Mouse (Mus musculus): Measurements from ENCODE around the gene Arhgap17.

Arhgap17 gene

DNA sequence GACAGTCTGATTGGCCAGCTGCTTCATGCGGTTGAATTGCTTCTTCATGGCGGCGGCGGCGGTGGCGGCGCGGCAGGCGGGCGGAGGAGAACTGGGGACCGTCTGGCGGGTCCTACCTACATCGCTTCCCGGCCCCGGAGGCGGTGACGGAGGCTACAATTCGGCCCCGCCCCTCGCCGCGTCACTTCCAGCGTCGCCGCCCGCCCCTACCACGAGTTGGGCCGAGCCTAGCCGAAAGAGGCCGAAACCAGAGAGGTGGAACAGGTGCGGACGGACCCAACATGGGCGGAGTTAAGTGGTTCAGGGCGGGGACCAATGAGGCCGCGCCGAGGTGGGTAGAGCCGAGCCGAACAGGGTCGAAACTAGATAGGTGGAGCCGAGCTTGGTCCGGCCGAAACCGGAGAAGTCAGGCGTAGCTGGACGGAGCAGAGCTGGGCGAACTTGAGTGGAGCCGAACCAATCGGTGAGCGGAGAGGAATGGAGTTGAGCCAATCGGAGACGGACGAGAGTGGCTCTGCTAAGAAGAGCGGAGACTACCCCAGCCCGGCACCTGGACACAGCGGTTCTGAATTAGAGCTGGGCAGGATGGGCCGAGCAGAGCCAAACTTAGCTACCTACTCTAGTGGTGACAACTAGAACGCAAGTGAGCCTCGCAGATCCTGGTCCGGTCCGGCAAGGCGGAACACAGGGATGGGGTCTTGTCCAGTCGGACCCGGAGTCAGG, at the start of gene Arhgap17, which contains the start of gene Lcmt1:
TSS of gene Arhgap17 (minus strand) at position 157 of the 723 bp plus-strand sequence.
TSS of gene Lcmt1 (plus strand) at position 26 of the 723 bp plus-strand sequence.
- peak; percentile 91 to 95 for DNase-seq (ENCODE audit: low spot score in 2 of 2)

DNA sequence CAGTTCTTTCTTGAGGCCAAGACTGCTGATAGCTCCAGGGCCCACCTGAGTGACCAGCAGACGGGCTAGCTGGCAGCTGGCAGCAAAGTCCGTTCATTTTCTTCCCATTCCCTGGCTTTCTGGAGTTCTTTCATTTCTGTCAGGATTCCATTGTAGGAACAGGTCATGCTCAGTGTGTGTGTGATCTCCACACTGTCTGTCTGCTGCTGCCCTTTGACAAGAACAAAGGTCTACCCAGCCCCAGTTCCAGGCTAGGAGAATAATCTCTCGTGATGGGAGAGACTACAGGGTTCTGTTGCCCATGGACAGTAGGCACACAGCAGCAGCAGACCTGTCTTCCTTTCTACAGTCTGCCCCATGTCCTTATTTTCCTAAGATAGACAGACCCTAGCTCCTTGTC, 47.9 kb upstream of the Arhgap17 start:
- no peak for DNase-seq (ENCODE audit: low spot score in 2 of 2)

GRCm38 (mm10) chr7:123416803-123417202, 47.1 kb upstream of the Arhgap17 start:
- no peak for DNase-seq (ENCODE audit: low spot score in 2 of 2)

DNA sequence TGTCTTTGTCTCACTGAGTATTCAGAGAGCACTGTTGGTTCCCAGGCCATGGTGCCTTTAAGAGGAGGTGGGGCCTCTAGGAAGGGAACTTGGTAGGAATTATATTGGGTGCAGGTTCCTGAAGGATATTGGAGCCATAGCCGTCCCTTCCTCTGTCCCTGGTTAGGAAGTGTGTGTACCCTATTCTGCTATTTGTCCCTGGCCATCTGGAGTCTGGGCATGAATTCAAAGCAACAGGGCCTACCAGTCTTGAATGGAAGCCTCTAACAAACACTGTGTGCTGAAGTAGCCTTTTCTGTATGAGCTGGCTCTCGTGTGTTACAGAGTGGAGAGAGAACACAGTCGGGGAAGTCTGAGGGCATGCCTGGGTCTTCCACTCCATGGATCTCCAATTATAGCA, 42.4 kb upstream of the Arhgap17 start:
- no peak for DNase-seq (ENCODE audit: low spot score in 2 of 2)

GRCm38 (mm10) chr7:123411109-123411508, 41.4 kb upstream of the Arhgap17 start:
- DNase-seq (ENCODE audit: low spot score in 2 of 2) = no peak

GRCm38 (mm10) chr7:123410502-123410901, 40.8 kb upstream of the Arhgap17 start:
- no peak for DNase-seq (ENCODE audit: low spot score in 2 of 2)

- DNase-seq (ENCODE audit: low spot score in 2 of 2) = no peak
Measured at GRCm38 (mm10) chr7:123406988-123407387, 37.3 kb upstream of the Arhgap17 start.

DNA sequence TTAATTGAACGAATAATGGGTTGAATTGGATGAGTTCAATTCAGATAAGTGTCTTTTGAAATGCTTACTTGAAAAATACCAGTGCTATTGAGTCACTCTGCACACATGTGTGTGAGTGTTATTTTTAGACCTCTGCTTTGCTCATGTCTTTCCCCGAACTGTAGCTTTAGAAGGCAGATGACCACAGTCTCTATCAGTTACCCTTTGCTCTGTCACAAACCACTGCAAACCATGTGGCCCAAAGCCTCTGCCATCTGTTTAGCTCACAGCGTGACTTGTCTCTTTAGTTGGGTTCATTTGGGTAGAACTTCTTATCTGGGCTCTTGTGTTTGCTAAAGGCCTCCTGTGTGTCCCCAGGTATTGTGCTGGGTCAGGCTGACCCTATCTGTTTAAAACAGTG, 35.9 kb upstream of the Arhgap17 start:
- no peak for DNase-seq (ENCODE audit: low spot score in 2 of 2)

DNA sequence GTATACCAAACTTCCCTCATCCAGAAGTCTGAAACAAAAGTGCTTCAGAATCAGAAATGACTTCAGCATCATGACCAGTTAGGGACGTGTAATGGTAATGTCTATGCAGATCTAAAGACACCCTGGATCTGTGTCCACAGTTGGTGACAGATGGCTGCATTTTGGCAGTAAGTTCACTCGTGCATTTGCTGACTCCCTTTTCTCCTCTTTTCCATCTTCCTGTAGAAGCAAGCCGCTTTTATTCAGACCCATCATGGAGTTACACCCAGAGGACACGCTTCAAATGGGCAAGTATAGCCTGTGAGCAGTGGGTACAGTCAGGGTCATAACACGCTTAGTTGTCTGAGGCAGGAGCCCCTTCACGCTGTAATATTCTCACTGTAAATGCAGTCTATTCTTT, 34.5 kb upstream of the Arhgap17 start:
- DNase-seq (ENCODE audit: low spot score in 2 of 2) = no peak

DNA sequence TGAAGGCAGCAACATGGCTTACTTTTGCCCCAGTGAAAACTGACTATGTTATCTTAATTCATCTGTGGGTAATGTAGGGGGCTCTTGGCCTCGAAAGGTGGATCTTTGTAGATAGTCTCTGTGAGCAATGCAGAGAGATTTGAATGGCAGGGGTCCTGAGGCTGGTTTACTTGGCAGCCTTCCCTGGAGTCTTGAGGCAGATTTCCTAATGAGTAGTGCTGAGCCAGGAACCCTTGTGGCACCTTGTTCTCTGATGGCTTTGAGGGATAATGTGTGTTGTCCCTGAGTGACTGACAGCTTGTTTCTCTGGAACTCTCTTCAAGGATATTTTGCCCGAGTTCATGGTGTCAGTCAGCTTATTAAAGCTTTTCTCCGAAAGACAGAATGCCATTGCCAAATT, 31.4 kb upstream of the Arhgap17 start:
- DNase-seq (ENCODE audit: low spot score in 2 of 2) = no peak

DNA sequence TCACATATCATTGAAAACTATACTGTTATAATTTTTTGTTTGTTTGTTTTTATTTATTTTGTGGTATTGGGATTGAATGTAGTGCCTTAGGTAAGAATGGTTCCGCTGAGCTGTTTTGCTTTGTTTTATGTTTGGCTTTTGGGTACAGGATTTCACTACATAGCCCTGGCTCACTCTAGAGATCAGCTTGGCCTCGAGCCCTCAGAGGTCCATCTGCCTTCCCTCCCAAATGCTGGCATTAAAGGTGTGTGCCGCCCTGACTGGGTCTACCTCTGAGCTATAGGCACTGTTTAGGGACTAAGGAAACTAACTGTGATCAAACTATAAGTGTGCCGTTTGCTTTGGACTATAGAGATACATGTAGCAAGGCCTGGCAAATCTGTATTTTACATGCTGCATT, 29.6 kb upstream of the Arhgap17 start:
- no peak for DNase-seq (ENCODE audit: low spot score in 2 of 2)

DNA sequence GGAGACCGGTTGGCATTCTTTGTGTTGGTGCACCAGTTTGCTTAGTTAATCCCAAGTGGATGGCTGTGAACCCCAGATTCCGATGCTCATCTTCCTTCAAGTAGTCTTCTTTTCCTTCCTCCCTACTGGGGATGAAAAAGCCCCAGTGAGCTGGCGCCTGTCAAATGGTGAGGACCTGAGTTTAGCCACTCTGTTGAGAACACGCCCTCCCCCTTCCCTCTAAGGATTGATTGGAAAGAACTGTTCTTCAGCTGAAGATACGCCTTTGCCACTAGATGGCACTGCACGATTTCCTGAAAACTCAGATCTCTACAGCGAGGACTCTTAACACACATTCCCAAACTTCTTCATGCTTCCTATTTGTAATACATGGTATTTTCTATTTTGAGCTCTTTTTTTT, 29.1 kb upstream of the Arhgap17 start:
- DNase-seq (ENCODE audit: low spot score in 2 of 2) = peak in 1 of 2 experiments; percentile 39

DNA sequence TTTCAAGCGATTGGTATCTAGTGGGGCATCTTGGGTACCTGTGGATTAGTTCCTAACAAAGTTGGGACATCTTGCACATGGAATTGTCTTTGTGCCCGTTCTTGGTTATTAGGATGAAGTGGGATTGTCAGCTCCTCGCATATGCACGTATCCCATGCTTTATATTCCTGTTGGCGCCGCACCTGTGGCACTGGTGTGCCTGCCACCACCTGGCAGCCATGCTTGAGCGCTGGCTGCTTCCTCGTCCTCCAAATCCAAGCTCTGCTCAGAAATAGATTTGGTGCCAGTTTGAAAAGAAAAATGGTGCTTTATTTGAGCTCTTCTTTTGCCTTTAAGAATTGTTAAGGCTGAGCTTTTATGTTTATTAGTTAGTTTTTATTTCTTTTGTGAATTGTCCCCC, 28.2 kb upstream of the Arhgap17 start:
- no peak for DNase-seq (ENCODE audit: low spot score in 2 of 2)

DNA sequence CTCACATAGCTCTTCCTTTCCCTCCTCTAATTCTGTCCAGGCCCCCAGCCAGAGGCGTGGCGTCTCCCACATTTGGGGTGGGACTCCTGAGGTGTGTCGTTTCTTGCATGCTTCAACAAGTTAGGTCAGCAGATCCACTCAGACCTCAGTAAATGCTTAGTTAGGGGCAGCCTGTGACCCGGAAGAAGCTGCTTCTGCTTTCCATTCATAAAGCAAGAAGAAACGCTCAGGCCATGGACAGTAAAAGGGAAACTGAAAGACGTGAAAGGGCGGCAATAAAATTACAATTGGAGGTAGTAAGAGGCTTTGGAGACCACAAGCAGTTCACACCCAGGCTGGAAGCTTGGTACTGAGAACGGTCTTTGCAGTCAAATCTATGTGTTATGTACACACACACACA, 27.7 kb upstream of the Arhgap17 start:
- DNase-seq (ENCODE audit: low spot score in 2 of 2) = no peak

- no peak for DNase-seq (ENCODE audit: low spot score in 2 of 2)
Measured at GRCm38 (mm10) chr7:123396900-123397299, 27.2 kb upstream of the Arhgap17 start.

DNA sequence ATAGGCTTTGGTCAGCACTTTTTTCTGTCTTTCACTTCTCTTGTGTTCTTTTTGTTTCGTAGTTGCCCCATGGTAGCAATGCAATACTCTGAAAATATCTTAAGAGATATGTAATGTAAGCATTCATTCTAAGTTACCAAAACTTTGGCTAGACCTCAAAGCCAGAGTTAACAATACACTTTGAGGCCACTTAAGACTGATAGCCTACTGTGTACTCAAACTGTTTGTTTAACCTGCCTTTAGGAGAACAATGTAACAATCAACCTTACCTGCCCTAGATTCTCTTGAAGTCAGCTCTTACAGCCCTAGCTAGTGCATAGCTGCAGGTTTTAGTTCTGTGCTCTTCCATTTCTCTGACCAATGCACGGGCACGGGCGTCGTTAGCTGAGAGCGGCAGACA, 24.6 kb upstream of the Arhgap17 start:
- no peak for DNase-seq (ENCODE audit: low spot score in 2 of 2)

GRCm38 (mm10) chr7:123389686-123390280, 20.1 kb upstream of the Arhgap17 start:
- no peak for DNase-seq (ENCODE audit: low spot score in 2 of 2)

GRCm38 (mm10) chr7:123385693-123386407, 16.1 kb upstream of the Arhgap17 start:
- no peak for DNase-seq (ENCODE audit: low spot score in 2 of 2)

DNA sequence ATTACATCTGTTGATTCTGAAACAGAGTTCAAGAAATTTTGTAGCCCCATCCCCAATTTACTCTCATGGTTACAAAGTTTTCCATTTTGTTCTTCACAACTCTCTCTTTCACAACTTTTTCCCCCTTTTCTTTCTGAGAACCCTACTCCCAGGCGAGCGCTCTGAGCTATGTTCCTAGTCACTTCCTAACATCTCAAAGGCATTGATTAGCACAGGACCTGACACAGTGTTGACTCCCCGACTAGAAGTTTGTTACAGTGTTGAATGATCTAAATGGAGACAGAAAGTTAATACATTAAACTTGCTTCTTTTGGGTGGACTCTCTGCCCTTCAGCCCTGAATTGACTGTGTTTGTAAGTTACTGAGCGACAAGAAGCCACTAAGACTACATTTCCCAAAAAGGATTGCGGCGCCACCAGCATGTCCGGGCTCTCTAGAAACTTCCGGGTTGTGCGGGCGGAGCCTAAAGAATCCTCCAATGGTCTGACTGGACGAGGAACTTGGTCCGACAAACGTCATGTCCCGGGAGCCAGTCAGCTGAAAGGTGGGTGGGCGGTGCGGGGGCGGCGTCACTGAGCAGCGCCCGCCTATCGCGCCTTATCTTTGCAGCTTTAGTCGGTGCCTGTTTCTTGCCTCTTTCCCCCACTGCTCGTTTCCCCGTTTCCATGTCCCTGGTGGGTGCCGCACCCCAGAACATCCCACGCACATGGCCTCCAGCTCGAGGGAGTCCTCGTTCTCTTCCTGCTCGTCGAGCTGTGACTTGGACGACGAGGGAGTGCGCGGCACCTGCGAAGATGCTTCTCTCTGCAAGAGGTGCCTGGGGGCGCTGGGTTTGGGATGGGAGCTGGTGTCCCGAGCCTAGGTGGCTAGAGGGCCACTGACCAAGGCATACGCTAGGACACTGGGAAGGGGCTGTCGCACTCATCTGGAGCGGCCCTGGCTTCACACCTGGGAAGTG, 8.0 kb upstream of the Arhgap17 start:
- DNase-seq (ENCODE audit: low spot score in 2 of 2) = peak; percentile 68 to 91

- no peak for DNase-seq (ENCODE audit: low spot score in 2 of 2)
Measured at GRCm38 (mm10) chr7:123371501-123371900, 1.8 kb upstream of the Arhgap17 start.

DNA sequence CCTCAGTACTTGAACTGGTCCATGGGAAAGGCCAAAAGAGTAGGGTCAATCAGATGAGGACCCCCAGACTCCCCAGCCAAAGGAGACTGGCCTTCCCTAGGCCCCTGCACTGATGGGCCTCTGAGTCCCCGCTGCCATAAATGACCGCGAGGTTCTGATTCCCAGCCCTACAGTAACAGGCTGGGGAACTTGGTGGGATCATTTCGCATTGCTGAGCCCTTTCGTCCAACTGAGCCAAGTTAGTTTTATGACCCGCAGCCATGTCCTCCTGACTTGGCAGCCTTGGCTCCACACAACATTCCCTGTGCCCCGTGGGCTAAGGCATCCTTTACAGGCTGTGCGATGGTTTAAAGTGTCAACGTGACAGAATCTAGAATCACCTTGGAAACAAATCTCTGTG, 985 bp upstream of the Arhgap17 start:
- no peak for DNase-seq (ENCODE audit: low spot score in 2 of 2)
